Mouse (Mus musculus) brain, embryonic 14.5 days (tissue): Measurements from ENCODE around the gene Slc30a5.

Experiments used
- CTCF ChIP-seq: fragments of 200-500 bp; IDR thresholded peaks from 2 replicates; pipeline ENCODE4 v1.5.1; 2012; ENCODE audit warnings: inconsistent platforms, mild to moderate bottlenecking, moderate library complexity, borderline replicate concordance; ENCODE audit not compliant: insufficient read depth, insufficient read length; ENCODE audit errors: extremely low read depth
- POLR2A ChIP-seq: fragments of 200-500 bp; IDR thresholded peaks from 2 replicates; pipeline ENCODE4 v1.6.1; 2012; ENCODE audit warnings: mild to moderate bottlenecking, inconsistent platforms, borderline replicate concordance; ENCODE audit not compliant: poor library complexity, insufficient read depth, insufficient read length, severe bottlenecking; ENCODE audit errors: extremely low read depth

- TF ChIP-seq CTCF: no peak
- no peak for TF ChIP-seq POLR2A
Measured at GRCm38 (mm10) chr13:100859117-100859516, 25.9 kb upstream of the Slc30a5 start.
